Mouse (Mus musculus) embryonic facial prominence, embryonic 12.5 days (tissue): ENCODE data around the gene Gm20604. TPM values are rescaled to one million over a fixed set of nuclear protein-coding genes. Genes with fewer than 3 reads are reported as not detected.

Experiments used
- ATAC-seq: fragments of 200-750 bp; cut with Nextera tagmentation; 2 replicates; pipeline ENCODE4 v1.8.0; 2017; ENCODE audit not compliant: insufficient number of reproducible peaks, insufficient read depth, low FRiP score, low TSS enrichment
- H3K27ac ChIP-seq: fragments of 300-500 bp; sonication (generic); 2 replicates; pipeline ENCODE4 v1.5.1; 2016; ENCODE audit warnings: mild to moderate bottlenecking
- H3K27me3 ChIP-seq: fragments of 300-500 bp; sonication (generic); 2 replicates; pipeline ENCODE4 v1.6.1; 2016; ENCODE audit warnings: mild to moderate bottlenecking, moderate library complexity
- H3K36me3 ChIP-seq: fragments of 300-500 bp; sonication (generic); 2 replicates; pipeline ENCODE4 v1.6.1; 2016; ENCODE audit warnings: mild to moderate bottlenecking
- H3K4me1 ChIP-seq: fragments of 300-500 bp; sonication (generic); 2 replicates; pipeline ENCODE4 v1.6.1; 2016
- H3K4me2 ChIP-seq: fragments of 300-500 bp; sonication (generic); replicated peaks from 2 replicates; pipeline ENCODE4 v1.6.1; 2016; ENCODE audit warnings: mild to moderate bottlenecking, moderate library complexity
- H3K4me3 ChIP-seq: fragments of 300-500 bp; sonication (generic); 2 replicates; pipeline ENCODE4 v1.5.1; 2016; ENCODE audit warnings: mild to moderate bottlenecking
- H3K9ac ChIP-seq: fragments of 300-500 bp; sonication (generic); 2 replicates; pipeline ENCODE4 v1.6.1; 2016; ENCODE audit warnings: mild to moderate bottlenecking, moderate library complexity
- H3K9me3 ChIP-seq: fragments of 300-500 bp; sonication (generic); 2 replicates; pipeline ENCODE4 v1.6.1; 2016; ENCODE audit warnings: mild to moderate bottlenecking, moderate library complexity
- WGBS: fragments of 180-500 bp; shearing (Covaris S2); methylation state at CpG from one replicate; pipeline ENCODE4 v1.1.7; 2016; 5-methylcytosine and 5-hydroxymethylcytosine counted together
- polyA plus RNA-seq: library from polyadenylated mRNA; unstranded; fragments of >200 nt; fragmentation: Nextera tagmentation; extraction: Ambion mirVana; gene quantifications from 2 replicates; pipeline ENCODE4 v1.2.1, GENCODE M21; 2016

Gene Gm20604
- 31.8 and 32.0 TPM in 2 replicates for polyA plus RNA-seq

DNA sequence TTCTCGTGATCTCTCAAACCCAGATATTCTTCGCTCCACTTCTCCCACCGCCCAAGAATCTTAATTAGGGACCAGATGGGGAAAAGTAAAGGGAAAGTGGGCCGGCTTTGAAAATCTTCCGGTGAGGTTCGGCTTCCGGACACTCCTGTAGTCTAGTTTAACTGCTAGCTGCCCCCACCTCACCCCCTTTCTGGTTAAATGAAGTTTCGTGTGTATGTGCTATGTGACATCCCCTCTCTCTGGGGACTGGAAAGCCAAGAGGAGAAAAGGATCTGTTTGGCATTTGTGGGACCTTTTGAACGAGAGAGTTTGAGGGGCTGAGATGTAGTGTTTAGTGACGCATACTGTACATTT is at the start of gene Gm20604:
Gene Gm20604, minus strand, starts transcription at position 270 of the 354 bp plus-strand sequence.
- Histone ChIP-seq H3K27me3 (no peaks in the 10 kb centered on the region), H3K4me1 (peaks cover 17% of the 10 kb centered on the region), H3K9me3 (no peaks in the 10 kb centered on the region), H3K36me3 (peaks cover 15% of the 10 kb centered on the region), H3K4me2 (peak within 1 kb of the TSS; percentile 83), H3K4me3 (peak within 1 kb of the TSS; percentile 64), H3K9ac (peak within 1 kb of the TSS; percentile 70), H3K27ac (peak within 1 kb of the TSS; percentile 91)
- no peak for ATAC-seq
- WGBS, result under 1% methylated on average over 10 of the region's 10 CpGs

DNA sequence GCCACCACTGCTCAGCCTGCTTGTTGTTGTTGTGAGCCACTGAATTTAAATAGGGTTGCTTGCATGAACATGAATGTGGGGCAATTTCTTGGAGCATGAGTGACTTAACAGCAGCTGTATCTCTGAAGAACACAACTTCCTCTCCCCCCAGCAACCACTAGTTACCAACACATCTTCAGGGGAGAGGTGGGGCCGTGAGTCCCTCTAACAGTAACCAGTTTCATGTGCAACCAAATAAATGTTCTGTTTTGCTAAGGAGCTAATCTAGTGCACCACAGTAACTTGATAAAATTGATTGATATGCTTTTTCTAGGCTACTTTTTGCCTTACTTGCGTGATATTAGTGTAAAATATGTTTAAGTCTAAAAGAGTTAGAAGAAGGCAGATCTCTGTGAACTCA is 41.1 kb upstream of the Gm20604 start:
- no peaks in the 10 kb centered on the region for H3K9me3 ChIP-seq
- no peak overlapping the region for H3K4me2 ChIP-seq
- peaks cover 16% of the 10 kb centered on the region for H3K36me3 ChIP-seq
- no peak for ATAC-seq
- WGBS, result 88% methylated on average over 2 of the region's 2 CpGs
- no peak overlapping the region for H3K9ac ChIP-seq
- no peaks in the 10 kb centered on the region for H3K4me1 ChIP-seq
- no peaks in the 10 kb centered on the region for H3K27me3 ChIP-seq
- no peak overlapping the region for H3K27ac ChIP-seq
- H3K4me3 ChIP-seq, result no peak overlapping the region

DNA sequence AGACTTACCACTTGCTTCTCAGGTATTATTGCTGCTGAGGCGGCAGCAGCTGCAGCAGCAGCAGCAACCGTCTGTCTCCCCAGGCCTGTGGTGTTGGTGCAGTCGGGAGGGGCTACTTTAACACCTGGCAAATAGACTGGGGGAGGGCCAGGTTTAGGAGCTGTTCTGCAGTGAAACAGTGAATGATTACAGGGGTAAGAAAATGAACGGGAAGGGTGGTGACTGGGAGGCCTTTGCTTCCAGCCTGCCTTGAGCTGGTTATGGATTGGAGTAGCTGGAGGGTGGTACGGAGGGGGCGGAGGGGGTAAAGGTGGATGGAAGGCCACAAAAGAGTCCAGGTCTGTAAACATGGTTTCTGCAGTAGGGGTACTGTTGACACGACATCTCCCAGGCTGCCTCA is 29.5 kb upstream of the Gm20604 start:
- H3K9ac ChIP-seq, result no peak overlapping the region
- H3K4me2 ChIP-seq, result no peak overlapping the region
- no peak overlapping the region for H3K27ac ChIP-seq
- no peaks in the 10 kb centered on the region for H3K9me3 ChIP-seq
- ATAC-seq, result no peak
- H3K4me1 ChIP-seq, result no peaks in the 10 kb centered on the region
- no peak overlapping the region for H3K4me3 ChIP-seq
- no peaks in the 10 kb centered on the region for H3K27me3 ChIP-seq
- peaks cover 67% of the 10 kb centered on the region for H3K36me3 ChIP-seq
- WGBS, result 89% methylated on average over 7 of the region's 7 CpGs

DNA sequence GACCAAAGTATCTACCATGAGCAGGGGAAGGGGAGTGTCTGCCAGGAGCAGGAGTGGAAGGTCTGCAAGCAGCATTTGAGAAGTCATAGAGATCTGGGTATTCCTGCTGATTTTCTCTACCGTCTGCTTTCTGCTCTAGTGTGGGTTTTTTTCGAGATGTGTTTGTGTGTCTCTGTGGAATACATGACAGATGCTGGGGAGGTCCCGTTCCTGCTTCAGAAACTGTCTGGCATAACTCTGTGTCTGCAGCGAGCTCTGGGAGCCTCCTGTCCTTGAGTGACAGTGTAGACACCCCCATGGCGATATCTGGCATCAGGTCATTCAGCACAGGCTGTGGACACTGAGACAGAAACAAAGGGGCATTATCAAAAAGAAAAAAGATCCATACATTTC is 27.1 kb upstream of the Gm20604 start:
- 79% methylated on average over 5 of the region's 5 CpGs for WGBS
- H3K9me3 ChIP-seq, result no peaks in the 10 kb centered on the region
- ATAC-seq, result no peak

DNA sequence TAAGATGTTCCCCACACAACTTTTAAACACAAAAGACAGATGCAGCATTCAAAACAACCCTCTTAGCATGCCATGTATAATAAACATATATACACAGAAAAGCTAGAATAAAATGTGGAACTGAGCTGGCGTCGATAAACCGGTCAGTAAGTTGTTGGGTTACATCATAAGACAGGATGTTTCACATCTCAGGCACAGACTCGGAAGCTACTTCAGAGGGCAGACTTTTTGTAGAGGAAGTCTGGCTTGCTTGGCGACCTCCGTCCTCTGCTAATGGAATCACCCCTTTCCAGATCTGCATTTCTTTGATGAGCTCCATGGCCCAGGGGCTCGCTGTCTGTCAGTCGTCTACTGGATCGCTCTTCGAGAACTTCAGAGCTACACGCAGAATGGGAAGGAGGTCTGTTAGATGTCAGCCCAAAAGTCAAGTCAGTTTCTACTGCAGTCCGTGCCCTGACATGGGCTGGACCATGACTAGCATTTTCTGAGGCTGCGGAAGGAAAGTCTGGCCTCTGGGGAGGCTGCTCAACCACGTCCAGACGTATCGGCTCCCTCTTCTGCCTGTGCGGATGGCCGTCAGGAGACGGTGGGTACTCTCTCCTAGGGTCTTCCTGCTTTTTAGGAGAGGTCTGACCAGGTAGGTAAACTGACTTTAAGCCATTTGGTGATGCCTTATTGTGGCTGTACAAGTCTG is 26.6 kb upstream of the Gm20604 start:
- no peak overlapping the region for H3K27ac ChIP-seq
- H3K4me2 ChIP-seq, result no peak overlapping the region
- no peak for ATAC-seq
- no peak overlapping the region for H3K9ac ChIP-seq
- no peaks in the 10 kb centered on the region for H3K9me3 ChIP-seq
- H3K36me3 ChIP-seq, result peaks cover 40% of the 10 kb centered on the region
- 80% methylated on average over 19 of the region's 19 CpGs for WGBS
- H3K27me3 ChIP-seq, result no peaks in the 10 kb centered on the region
- no peak overlapping the region for H3K4me3 ChIP-seq
- H3K4me1 ChIP-seq, result no peaks in the 10 kb centered on the region

More for the DNA sequence above, 27.1 kb upstream of the Gm20604 start:
- H3K4me3 ChIP-seq, result no peak overlapping the region
- no peaks in the 10 kb centered on the region for H3K4me1 ChIP-seq
- H3K9ac ChIP-seq, result no peak overlapping the region
- peaks cover 45% of the 10 kb centered on the region for H3K36me3 ChIP-seq
- H3K27me3 ChIP-seq, result no peaks in the 10 kb centered on the region
- H3K27ac ChIP-seq, result no peak overlapping the region
- no peak overlapping the region for H3K4me2 ChIP-seq

DNA sequence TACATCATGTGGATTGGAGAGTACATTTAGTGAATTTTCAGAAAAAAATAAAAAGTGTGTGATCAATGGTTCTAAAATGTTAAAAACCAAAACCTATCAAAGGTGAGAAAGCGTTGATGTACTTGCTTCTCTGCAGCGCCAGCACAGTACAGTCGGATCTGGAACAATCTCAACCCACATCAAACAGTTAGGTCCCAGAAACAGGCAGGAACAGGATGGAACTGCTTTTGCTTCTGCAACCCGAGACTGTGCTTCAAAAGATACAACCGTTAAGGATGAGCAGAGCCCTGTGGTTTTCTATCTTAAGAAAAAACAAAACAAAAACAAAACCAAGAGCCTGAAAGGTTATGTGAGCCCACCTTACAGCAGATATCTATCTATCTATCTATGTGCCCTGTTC is 24.4 kb upstream of the Gm20604 start:
- no peak overlapping the region for H3K4me3 ChIP-seq
- H3K27ac ChIP-seq, result no peak overlapping the region
- no peak overlapping the region for H3K4me2 ChIP-seq
- H3K4me1 ChIP-seq, result no peaks in the 10 kb centered on the region
- ATAC-seq, result no peak
- H3K36me3 ChIP-seq, result peaks cover 30% of the 10 kb centered on the region
- 91% methylated on average over 5 of the region's 5 CpGs for WGBS
- H3K9ac ChIP-seq, result no peak overlapping the region
- H3K27me3 ChIP-seq, result no peaks in the 10 kb centered on the region
- no peaks in the 10 kb centered on the region for H3K9me3 ChIP-seq

DNA sequence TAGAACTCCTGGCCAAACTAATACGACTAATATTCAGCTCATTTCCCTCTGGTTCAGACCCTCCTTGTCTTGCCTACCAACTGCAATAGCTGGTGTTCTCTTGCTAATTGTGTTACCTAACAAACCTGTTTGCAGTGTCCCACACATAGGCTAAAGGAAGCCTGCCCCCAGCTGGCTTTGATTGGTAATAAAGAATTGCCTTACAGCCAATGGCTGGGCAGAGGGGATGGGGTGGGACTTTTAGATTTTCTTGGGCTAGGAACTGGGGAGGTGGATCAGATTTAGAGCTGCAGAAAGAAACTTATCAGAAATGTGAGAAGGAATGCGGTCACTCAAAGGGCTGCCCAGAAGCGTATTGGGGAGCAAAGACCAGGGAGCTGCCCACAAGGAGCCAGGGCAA is 21.0 kb upstream of the Gm20604 start:
- no peaks in the 10 kb centered on the region for H3K27me3 ChIP-seq
- no peak for ATAC-seq
- peaks cover 35% of the 10 kb centered on the region for H3K36me3 ChIP-seq
- H3K27ac ChIP-seq, result no peak overlapping the region
- no peak overlapping the region for H3K4me2 ChIP-seq
- H3K9ac ChIP-seq, result no peak overlapping the region
- H3K4me1 ChIP-seq, result no peaks in the 10 kb centered on the region
- no peaks in the 10 kb centered on the region for H3K9me3 ChIP-seq
- WGBS, result 43% methylated on average over 3 of the region's 3 CpGs
- no peak overlapping the region for H3K4me3 ChIP-seq

DNA sequence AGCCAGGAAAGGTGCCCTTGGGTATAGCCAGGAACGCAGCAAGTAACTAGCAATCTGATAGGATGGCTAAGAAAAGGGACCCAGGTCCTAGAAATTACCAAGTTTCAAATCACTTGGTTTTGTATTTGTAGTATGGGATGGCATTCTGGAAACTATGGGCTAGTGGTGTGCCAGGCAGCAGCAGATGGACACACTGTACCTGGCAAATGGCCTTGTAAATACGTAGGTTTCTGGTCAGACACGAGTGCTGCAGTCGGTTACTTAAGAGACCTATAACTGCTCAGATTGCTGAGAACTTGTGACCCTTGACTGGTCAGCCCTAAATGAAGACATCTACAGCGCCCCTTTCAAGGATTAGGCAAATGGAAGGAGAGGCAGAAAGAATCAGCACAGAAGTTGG is 19.7 kb upstream of the Gm20604 start:
- 91% methylated on average over 5 of the region's 5 CpGs for WGBS
- Histone ChIP-seq H3K36me3 (peaks cover 45% of the 10 kb centered on the region), H3K27me3 (no peaks in the 10 kb centered on the region), H3K4me1 (no peaks in the 10 kb centered on the region), H3K27ac (no peak overlapping the region), H3K4me3 (no peak overlapping the region), H3K4me2 (no peak overlapping the region), H3K9me3 (no peaks in the 10 kb centered on the region), H3K9ac (no peak overlapping the region)
- no peak for ATAC-seq

DNA sequence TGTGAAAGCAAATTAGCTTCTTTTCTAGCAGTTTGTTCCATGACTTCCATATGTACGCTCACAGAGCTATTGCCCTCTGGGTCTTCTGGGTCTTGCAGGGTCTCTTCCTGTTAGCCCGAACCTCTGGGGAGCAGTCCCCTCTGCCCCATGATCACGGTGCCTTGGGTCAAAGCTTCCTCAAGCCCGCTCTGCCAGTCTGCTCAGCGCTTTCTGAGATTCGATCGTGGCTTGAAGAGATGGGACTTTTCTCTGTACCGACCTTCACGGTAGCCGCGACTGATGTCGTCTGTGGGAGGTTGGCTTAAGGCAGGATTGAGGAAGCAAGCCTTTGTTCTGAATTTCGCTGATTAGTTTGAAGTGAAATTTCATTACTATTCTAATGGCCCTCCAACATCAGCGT is 17.6 kb upstream of the Gm20604 start:
- Histone ChIP-seq H3K36me3 (peaks cover 66% of the 10 kb centered on the region), H3K27ac (no peak overlapping the region)
- no peak for ATAC-seq

DNA sequence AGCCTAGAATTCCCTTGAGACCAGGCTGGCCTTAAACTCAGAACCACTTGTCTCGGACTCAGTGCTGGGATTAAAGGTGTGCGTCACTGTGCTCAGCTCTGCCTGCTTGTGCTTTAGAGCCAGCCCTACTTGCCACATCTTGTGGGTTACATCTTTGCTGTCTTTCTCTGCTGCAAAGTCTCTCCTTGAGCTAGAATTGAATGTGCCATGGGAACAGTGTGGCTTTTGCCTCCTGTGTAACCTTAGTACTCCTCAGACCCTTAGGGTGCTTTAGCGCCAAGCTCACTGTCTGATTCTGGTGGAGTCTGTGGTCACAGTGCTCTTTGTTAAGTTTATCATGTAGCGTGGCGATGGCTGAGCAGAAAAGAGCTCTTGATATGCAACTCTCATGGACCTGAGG is 14.2 kb upstream of the Gm20604 start:
- no peak overlapping the region for H3K4me2 ChIP-seq
- H3K9ac ChIP-seq, result no peak overlapping the region
- H3K27me3 ChIP-seq, result no peaks in the 10 kb centered on the region
- WGBS, result 91% methylated on average over 5 of the region's 5 CpGs
- H3K4me1 ChIP-seq, result no peaks in the 10 kb centered on the region
- no peak overlapping the region for H3K27ac ChIP-seq
- no peak for ATAC-seq
- peaks cover 92% of the 10 kb centered on the region for H3K36me3 ChIP-seq
- H3K4me3 ChIP-seq, result no peak overlapping the region
- no peaks in the 10 kb centered on the region for H3K9me3 ChIP-seq

More for the DNA sequence above, 17.6 kb upstream of the Gm20604 start:
- WGBS, result 88% methylated on average over 14 of the region's 14 CpGs
- Histone ChIP-seq H3K4me3 (no peak overlapping the region), H3K27me3 (no peaks in the 10 kb centered on the region), H3K9me3 (no peaks in the 10 kb centered on the region), H3K4me2 (no peak overlapping the region), H3K4me1 (no peaks in the 10 kb centered on the region), H3K9ac (no peak overlapping the region)

DNA sequence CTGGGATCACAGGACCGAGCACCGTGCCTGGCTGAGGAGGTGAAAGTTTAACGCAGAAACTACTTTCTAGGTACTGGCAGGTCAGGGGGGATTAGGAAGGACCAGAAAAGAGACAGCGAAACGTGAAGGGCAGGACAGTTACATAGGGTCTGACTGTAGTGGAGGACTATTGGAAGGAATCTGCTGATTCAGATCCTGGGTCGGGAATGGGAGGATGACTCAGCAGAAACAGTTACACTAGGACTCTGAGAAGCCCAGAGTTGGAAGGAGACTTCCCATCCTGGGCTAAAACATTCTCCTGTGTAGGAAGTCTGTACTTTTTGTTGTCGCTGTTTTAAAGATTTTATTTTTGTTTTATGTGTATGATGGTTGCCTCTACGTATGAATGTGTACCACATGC is 13.1 kb upstream of the Gm20604 start:
- peaks cover 91% of the 10 kb centered on the region for H3K36me3 ChIP-seq
- no peak overlapping the region for H3K27ac ChIP-seq
- WGBS, result 94% methylated on average over 8 of the region's 8 CpGs
- H3K9ac ChIP-seq, result no peak overlapping the region
- H3K4me2 ChIP-seq, result no peak overlapping the region
- H3K27me3 ChIP-seq, result no peaks in the 10 kb centered on the region
- H3K9me3 ChIP-seq, result no peaks in the 10 kb centered on the region
- H3K4me3 ChIP-seq, result no peak overlapping the region
- no peaks in the 10 kb centered on the region for H3K4me1 ChIP-seq
- no peak for ATAC-seq

DNA sequence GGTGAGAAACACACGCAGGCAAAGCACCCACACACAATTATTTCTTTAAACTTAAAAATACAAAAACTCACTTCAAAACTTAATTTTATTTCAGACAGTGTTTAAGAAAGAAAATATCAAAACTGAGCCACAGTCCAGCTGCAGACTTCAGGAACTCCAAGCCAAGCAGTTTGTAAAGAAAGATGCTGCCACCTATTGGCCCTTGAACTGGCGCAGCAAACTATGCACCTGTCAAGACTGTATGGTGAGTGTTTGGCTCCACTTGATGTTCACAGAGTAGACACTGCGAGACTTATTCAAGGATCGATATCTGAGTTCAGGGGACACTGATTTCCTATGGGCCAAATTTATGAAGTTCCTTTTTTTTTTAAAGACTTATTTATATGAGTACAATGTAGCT is 10.5 kb upstream of the Gm20604 start:
- no peaks in the 10 kb centered on the region for H3K9me3 ChIP-seq
- H3K27ac ChIP-seq, result no peak overlapping the region
- no peak for ATAC-seq
- no peak overlapping the region for H3K4me3 ChIP-seq
- WGBS, result 91% methylated on average over 4 of the region's 4 CpGs
- no peaks in the 10 kb centered on the region for H3K27me3 ChIP-seq
- H3K4me2 ChIP-seq, result no peak overlapping the region
- no peak overlapping the region for H3K9ac ChIP-seq
- H3K4me1 ChIP-seq, result no peaks in the 10 kb centered on the region
- H3K36me3 ChIP-seq, result peaks cover 86% of the 10 kb centered on the region

DNA sequence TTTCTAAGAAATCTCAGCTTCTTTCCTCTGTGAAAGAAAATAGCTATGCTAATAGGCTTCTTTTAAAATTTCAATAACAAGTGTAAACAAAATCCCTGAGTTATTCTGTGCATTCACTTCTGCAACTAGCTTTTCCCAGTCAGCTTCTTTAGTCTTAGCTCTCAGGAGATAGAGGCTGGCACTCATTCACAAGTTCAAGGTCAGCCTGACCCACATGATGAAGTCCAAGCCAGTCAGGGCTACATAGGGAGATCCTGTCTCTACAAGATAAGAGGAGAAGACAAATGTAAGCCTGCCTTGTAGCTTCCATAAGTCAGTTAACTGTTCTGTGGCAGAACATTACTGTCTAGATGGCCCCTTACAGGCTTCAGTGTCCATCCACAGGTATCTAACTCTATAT is 5.2 kb upstream of the Gm20604 start:
- Histone ChIP-seq H3K27me3 (no peaks in the 10 kb centered on the region), H3K36me3 (peaks cover 43% of the 10 kb centered on the region), H3K4me3 (no peak overlapping the region), H3K4me2 (no peak overlapping the region), H3K9ac (no peak overlapping the region), H3K27ac (no peak overlapping the region), H3K4me1 (peaks cover 9% of the 10 kb centered on the region), H3K9me3 (no peaks in the 10 kb centered on the region)
- no peak for ATAC-seq
